Mouse (Mus musculus) midbrain, embryonic 11.5 days (tissue): ENCODE data around the gene Cep97. TPM values are rescaled to one million over a fixed set of nuclear protein-coding genes. Genes with fewer than 3 reads are reported as not detected.
"Not testable (repeated sequence)": the region's sequence is repeated elsewhere in the genome, so short reads cannot be mapped to it uniquely, and the experiment has no call there.

Experiments used
- ATAC-seq: fragments of 200-750 bp; cut with Nextera tagmentation; 2 replicates; pipeline ENCODE4 v1.8.0; 2017; ENCODE audit warnings: moderate TSS enrichment, moderate library complexity; ENCODE audit not compliant: low FRiP score
- DNase-seq: peaks from one replicate; pipeline ENCODE4 v3.0.0; 2015; ENCODE audit warnings: low spot score; ENCODE audit errors: missing footprints
- H3K27ac ChIP-seq: fragments of 300-500 bp; sonication (generic); 2 replicates; pipeline ENCODE4 v1.5.1; 2014; ENCODE audit warnings: low read depth, low read length
- H3K27me3 ChIP-seq: fragments of 300-500 bp; sonication (generic); 2 replicates; pipeline ENCODE4 v1.6.1; 2014; ENCODE audit warnings: mild to moderate bottlenecking, low read length, moderate library complexity, mixed read lengths; ENCODE audit not compliant: control insufficient read depth, insufficient read depth
- H3K36me3 ChIP-seq: fragments of 300-500 bp; sonication (generic); 2 replicates; pipeline ENCODE4 v1.6.1; 2014; ENCODE audit warnings: mild to moderate bottlenecking, low read length, moderate library complexity, mixed read lengths; ENCODE audit not compliant: control insufficient read depth, insufficient read depth
- H3K4me1 ChIP-seq: fragments of 300-500 bp; sonication (generic); 2 replicates; pipeline ENCODE4 v1.6.1; 2014; ENCODE audit warnings: low read length; ENCODE audit not compliant: control insufficient read depth, insufficient read depth
- H3K4me2 ChIP-seq: fragments of 300-500 bp; sonication (generic); 2 replicates; pipeline ENCODE4 v1.6.1; 2014; ENCODE audit warnings: mild to moderate bottlenecking, moderate library complexity
- H3K4me3 ChIP-seq: fragments of 300-500 bp; sonication (generic); 2 replicates; pipeline ENCODE4 v1.5.1; 2014; ENCODE audit warnings: low read depth, low read length
- H3K9ac ChIP-seq: fragments of 300-500 bp; sonication (generic); 2 replicates; pipeline ENCODE4 v1.6.1; 2014; ENCODE audit warnings: low read length
- H3K9me3 ChIP-seq: fragments of 300-500 bp; sonication (generic); 2 replicates; pipeline ENCODE4 v1.6.1; 2016; ENCODE audit warnings: low read length; ENCODE audit not compliant: control insufficient read depth
- WGBS: fragments of 180-500 bp; shearing (Covaris S2); extraction: QIAGEN DNeasy Blood & Tissue Kit; methylation state at CpG from one replicate; pipeline ENCODE4 v1.1.7; 2014; 5-methylcytosine and 5-hydroxymethylcytosine counted together
- polyA plus RNA-seq: library from polyadenylated mRNA; unstranded; fragments of >200 nt; fragmentation: Nextera tagmentation; extraction: Ambion mirVana; gene quantifications from 2 replicates; pipeline ENCODE4 v1.2.1, GENCODE M21; 2014

Cep97 gene
- polyA plus RNA-seq, 1 experiment from 2014 or later: 18.3 TPM

- Histone ChIP-seq H3K4me3 (no peak overlapping the region), H3K9ac (no peak overlapping the region), H3K27ac (no peak overlapping the region), H3K36me3 (no peaks in the 10 kb centered on the region), H3K9me3 (no peaks in the 10 kb centered on the region), H3K4me1 (no peaks in the 10 kb centered on the region), H3K4me2 (no peak overlapping the region), H3K27me3 (no peaks in the 10 kb centered on the region)
- 59% methylated on average over 3 of the region's 3 CpGs for WGBS
- 0 out of 2 replicates have a peak, but pooled peaks have one; percentile 24 for ATAC-seq
- DNase-seq: peak; percentile 82
These were observed 15.8 kb upstream of the Cep97 start for GRCm38 (mm10) chr16:55950462-55950861.

GRCm38 (mm10) chr16:55948963-55949362 is 14.3 kb upstream of the Cep97 start:
- Histone ChIP-seq H3K27ac (no peak overlapping the region), H3K9me3 (no peaks in the 10 kb centered on the region), H3K36me3 (no peaks in the 10 kb centered on the region), H3K9ac (no peak overlapping the region), H3K4me2 (no peak overlapping the region), H3K27me3 (no peaks in the 10 kb centered on the region), H3K4me1 (no peaks in the 10 kb centered on the region), H3K4me3 (no peak overlapping the region)
- DNase-seq: peak; percentile 54
- WGBS: 80% methylated on average over 7 of the region's 7 CpGs
- no peak for ATAC-seq

- not testable (repeated sequence) for H3K4me2 ChIP-seq, H3K27me3 ChIP-seq, H3K9ac ChIP-seq, H3K9me3 ChIP-seq, H3K36me3 ChIP-seq, H3K4me3 ChIP-seq, ATAC-seq, H3K4me1 ChIP-seq, H3K27ac ChIP-seq
- 84% methylated on average over 2 of the region's 2 CpGs for WGBS
- peak; percentile 26 for DNase-seq
These were observed 13.3 kb upstream of the Cep97 start for GRCm38 (mm10) chr16:55947876-55948410.

GRCm38 (mm10) chr16:55947266-55947665 is 12.6 kb upstream of the Cep97 start:
- no peak overlapping the region for H3K4me3 ChIP-seq
- no peak overlapping the region for H3K9ac ChIP-seq
- DNase-seq (peak; percentile 70), ATAC-seq (no peak)
- H3K4me1 ChIP-seq: no peaks in the 10 kb centered on the region
- no peak overlapping the region for H3K27ac ChIP-seq
- no peaks in the 10 kb centered on the region for H3K9me3 ChIP-seq
- no peak overlapping the region for H3K4me2 ChIP-seq
- WGBS: 82% methylated on average over 3 of the region's 3 CpGs
- H3K36me3 ChIP-seq: no peaks in the 10 kb centered on the region
- no peaks in the 10 kb centered on the region for H3K27me3 ChIP-seq

GRCm38 (mm10) chr16:55940781-55941180 is 6.1 kb upstream of the Cep97 start:
- Histone ChIP-seq H3K4me2 (no peak overlapping the region), H3K9ac (no peak overlapping the region), H3K27me3 (no peaks in the 10 kb centered on the region), H3K4me3 (no peak overlapping the region), H3K27ac (no peak overlapping the region), H3K36me3 (no peaks in the 10 kb centered on the region), H3K4me1 (no peaks in the 10 kb centered on the region), H3K9me3 (no peaks in the 10 kb centered on the region)
- ATAC-seq (no peak), DNase-seq (peak; percentile 66)
- 90% methylated on average over 4 of the region's 4 CpGs for WGBS

GRCm38 (mm10) chr16:55939703-55940102 is 5.0 kb upstream of the Cep97 start:
- no peak overlapping the region for H3K9ac ChIP-seq
- H3K4me1 ChIP-seq: no peaks in the 10 kb centered on the region
- 92% methylated on average over 6 of the region's 6 CpGs for WGBS
- no peaks in the 10 kb centered on the region for H3K36me3 ChIP-seq
- no peak for ATAC-seq
- H3K9me3 ChIP-seq: no peaks in the 10 kb centered on the region
- H3K27ac ChIP-seq: no peak overlapping the region
- H3K27me3 ChIP-seq: no peaks in the 10 kb centered on the region
- peak; percentile 33 for DNase-seq
- H3K4me2 ChIP-seq: no peak overlapping the region
- H3K4me3 ChIP-seq: no peak overlapping the region

GRCm38 (mm10) chr16:55938761-55939160 is 4.1 kb upstream of the Cep97 start:
- no peaks in the 10 kb centered on the region for H3K4me1 ChIP-seq
- peak; percentile 59 for DNase-seq
- H3K4me2 ChIP-seq: no peak overlapping the region
- no peak overlapping the region for H3K27ac ChIP-seq
- 85% methylated on average over 4 of the region's 4 CpGs for WGBS
- H3K4me3 ChIP-seq: no peak overlapping the region
- no peaks in the 10 kb centered on the region for H3K36me3 ChIP-seq
- H3K9me3 ChIP-seq: no peaks in the 10 kb centered on the region
- no peaks in the 10 kb centered on the region for H3K27me3 ChIP-seq
- H3K9ac ChIP-seq: no peak overlapping the region
- ATAC-seq: no peak

GRCm38 (mm10) chr16:55933681-55934343 is 843 bp downstream of the Cep97 start:
- no peaks in the 10 kb centered on the region for H3K27me3 ChIP-seq
- H3K27ac ChIP-seq: peak overlapping the region; percentile 32
- no peaks in the 10 kb centered on the region for H3K9me3 ChIP-seq
- peak overlapping the region; percentile 68 for H3K4me3 ChIP-seq
- ATAC-seq: peak; percentile 63
- no peaks in the 10 kb centered on the region for H3K36me3 ChIP-seq
- peak overlapping the region; percentile 73 for H3K4me2 ChIP-seq
- no peaks in the 10 kb centered on the region for H3K4me1 ChIP-seq
- under 1% methylated on average over 32 of the region's 32 CpGs for WGBS
- H3K9ac ChIP-seq: peak overlapping the region; percentile 81
- DNase-seq: peak; percentile 96

GRCm38 (mm10) chr16:55924010-55924409 is 10.6 kb downstream of the Cep97 start:
- no peak overlapping the region for H3K4me3 ChIP-seq
- no peak overlapping the region for H3K27ac ChIP-seq
- ATAC-seq (no peak), DNase-seq (no peak)
- H3K4me2 ChIP-seq: no peak overlapping the region
- H3K36me3 ChIP-seq: peaks cover 14% of the 10 kb centered on the region
- no peaks in the 10 kb centered on the region for H3K9me3 ChIP-seq
- no peaks in the 10 kb centered on the region for H3K27me3 ChIP-seq
- WGBS: 93% methylated on average over 4 of the region's 4 CpGs
- H3K4me1 ChIP-seq: no peaks in the 10 kb centered on the region
- H3K9ac ChIP-seq: no peak overlapping the region
